Mouse (Mus musculus) heart, postnatal 0 days (tissue): ENCODE results near the gene Myrip.

ENCODE experiments used
- CTCF ChIP-seq: IDR thresholded peaks from 2 replicates; pipeline ENCODE4 v1.5.1; 2016; ENCODE audit warnings: antibody characterized with exemption, control low read depth, low read depth
- EP300 ChIP-seq: IDR thresholded peaks from 2 replicates; pipeline ENCODE4 v1.6.1; 2016; ENCODE audit warnings: antibody characterized with exemption, low read depth

GRCm38 (mm10) chr9:120295527-120295926 lies 5.8 kb upstream of the Myrip start:
- no peak for TF ChIP-seq EP300
- TF ChIP-seq CTCF: no peak
